Mouse (Mus musculus) urinary bladder, postnatal 10 days (tissue): Measurements from ENCODE around the gene Ugt1a9.

Experiments
- DNase-seq: peaks from one replicate; pipeline ENCODE4 v3.0.0; 2022; ENCODE audit warnings: low spot score

Gene Ugt1a9

GRCm38 (mm10) chr1:88258881-88259642, 188.5 kb downstream of the Ugt1a9 start:
- peak; percentile 47 for DNase-seq

GRCm38 (mm10) chr1:88259643-88260024, 189.0 kb downstream of the Ugt1a9 start:
- peak; percentile 51 for DNase-seq

- peak; percentile 65 for DNase-seq
Measured at GRCm38 (mm10) chr1:88260114-88260513, 189.5 kb downstream of the Ugt1a9 start.

- DNase-seq, result no peak
Measured at GRCm38 (mm10) chr1:88260604-88261377, 190.2 kb downstream of the Ugt1a9 start.

- DNase-seq, result no peak
Measured at GRCm38 (mm10) chr1:88261706-88262105, 191.1 kb downstream of the Ugt1a9 start.

- DNase-seq, result peak; percentile 98
Measured at GRCm38 (mm10) chr1:88262255-88262654, 191.7 kb downstream of the Ugt1a9 start.

- no peak for DNase-seq
Measured at GRCm38 (mm10) chr1:88262961-88263360, 192.4 kb downstream of the Ugt1a9 start.

- DNase-seq, result no peak
Measured at GRCm38 (mm10) chr1:88263778-88264177, 193.2 kb downstream of the Ugt1a9 start.

GRCm38 (mm10) chr1:88264237-88264868, 193.8 kb downstream of the Ugt1a9 start:
- DNase-seq, result no peak

- DNase-seq, result no peak
Measured at GRCm38 (mm10) chr1:88264869-88265240, 194.3 kb downstream of the Ugt1a9 start.

GRCm38 (mm10) chr1:88266123-88266522, 195.5 kb downstream of the Ugt1a9 start:
- DNase-seq, result no peak

GRCm38 (mm10) chr1:88267489-88267888, 196.9 kb downstream of the Ugt1a9 start:
- no peak for DNase-seq

- no peak for DNase-seq
Measured at GRCm38 (mm10) chr1:88268070-88268469, 197.5 kb downstream of the Ugt1a9 start.
